Mouse (Mus musculus): ENCODE data around the gene Dennd1a. TPM values are rescaled to one million over a fixed set of nuclear protein-coding genes. Genes with fewer than 3 reads are reported as not detected.

Dennd1a gene
- total RNA-seq, 2 experiments from 2014 or later = 25.3 to 26.2 TPM

GRCm38 (mm10) chr2:38237616-38238015 lies 49.6 kb downstream of the Dennd1a start:
- DNase-seq = no peak

GRCm38 (mm10) chr2:38235593-38235992 lies 51.6 kb downstream of the Dennd1a start:
- intact Hi-C loops (cut with DNase I) = no loop called here
- DNase-seq = no peak

More at GRCm38 (mm10) chr2:38237616-38238015, 49.6 kb downstream of the Dennd1a start:
- intact Hi-C loops (cut with DNase I) = no loop called here

- intact Hi-C loops (cut with DNase I) = no loop called here
- DNase-seq = no peak
Observed at GRCm38 (mm10) chr2:38229882-38230281, 57.3 kb downstream of the Dennd1a start.

GRCm38 (mm10) chr2:38223759-38224158 lies 63.4 kb downstream of the Dennd1a start:
- intact Hi-C loops (cut with DNase I) = no loop called here

GRCm38 (mm10) chr2:38221461-38221860 lies 65.7 kb downstream of the Dennd1a start:
- DNase-seq = no peak
- intact Hi-C loops (cut with DNase I) = no loop called here

More at GRCm38 (mm10) chr2:38223759-38224158, 63.4 kb downstream of the Dennd1a start:
- peak; percentile 6 to 9 for DNase-seq

GRCm38 (mm10) chr2:38220687-38221435 lies 66.3 kb downstream of the Dennd1a start:
- DNase-seq = no peak
- intact Hi-C loops (cut with DNase I) = no loop called here

- no peak for DNase-seq
- intact Hi-C loops (cut with DNase I) = no loop called here
Observed at GRCm38 (mm10) chr2:38219666-38220065, 67.5 kb downstream of the Dennd1a start.

- intact Hi-C loops (cut with DNase I) = no loop called here
- DNase-seq = no peak
Observed at GRCm38 (mm10) chr2:38213041-38213440, 74.1 kb downstream of the Dennd1a start.

GRCm38 (mm10) chr2:38211426-38211825 lies 75.8 kb downstream of the Dennd1a start:
- intact Hi-C loops (cut with DNase I) = no loop called here
- no peak for DNase-seq

- no peak for DNase-seq
- intact Hi-C loops (cut with DNase I) = no loop called here
Observed at GRCm38 (mm10) chr2:38207752-38208151, 79.4 kb downstream of the Dennd1a start.

GRCm38 (mm10) chr2:38205281-38205680 lies 81.9 kb downstream of the Dennd1a start:
- intact Hi-C loops (cut with DNase I) = no loop called here
- DNase-seq = no peak

GRCm38 (mm10) chr2:38204696-38205095 lies 82.5 kb downstream of the Dennd1a start:
- DNase-seq = no peak
- intact Hi-C loops (cut with DNase I) = no loop called here

- intact Hi-C loops (cut with DNase I) = no loop called here
Observed at GRCm38 (mm10) chr2:38198072-38198471, 89.1 kb downstream of the Dennd1a start.

GRCm38 (mm10) chr2:38196199-38197060 lies 90.8 kb downstream of the Dennd1a start:
- intact Hi-C loops (cut with DNase I) = no loop called here
- no peak for DNase-seq

More at GRCm38 (mm10) chr2:38198072-38198471, 89.1 kb downstream of the Dennd1a start:
- DNase-seq = no peak

GRCm38 (mm10) chr2:38192007-38192406 lies 95.2 kb downstream of the Dennd1a start:
- intact Hi-C loops (cut with DNase I) = no loop called here
- DNase-seq = no peak

- DNase-seq = no peak
- intact Hi-C loops (cut with DNase I) = no loop called here
Observed at GRCm38 (mm10) chr2:38191601-38192000, 95.6 kb downstream of the Dennd1a start.

- no peak for DNase-seq
- intact Hi-C loops (cut with DNase I) = loop anchor here (5.0 kb wide), 1 partner anchor 191 kb away; no protein-coding TSS in a partner anchor
Observed at GRCm38 (mm10) chr2:38186438-38186837, 100.8 kb downstream of the Dennd1a start.

- intact Hi-C loops (cut with DNase I) = loop anchor here (5.0 kb wide), 1 partner anchor 192 kb away; no protein-coding TSS in a partner anchor
- no peak for DNase-seq
Observed at GRCm38 (mm10) chr2:38184977-38185376, 102.2 kb downstream of the Dennd1a start.

GRCm38 (mm10) chr2:38183881-38184280 lies 103.3 kb downstream of the Dennd1a start:
- no peak for DNase-seq
- intact Hi-C loops (cut with DNase I) = no loop called here

- no peak for DNase-seq
- intact Hi-C loops (cut with DNase I) = no loop called here
Observed at GRCm38 (mm10) chr2:38182283-38182682, 104.9 kb downstream of the Dennd1a start.

GRCm38 (mm10) chr2:38177583-38177978 lies 109.6 kb downstream of the Dennd1a start:
- intact Hi-C loops (cut with DNase I) = no loop called here
- DNase-seq = no peak
